Mouse (Mus musculus) hindbrain, embryonic 11.5 days (tissue): ENCODE measurements at regions not wholly inside any gene's neighbourhood (a gene's known extent, or its start where the extent isn't known, plus 50 kb on each side); places are given as distances from the start of the nearest gene placed in this dataset.

Experiments used
- ATAC-seq: fragments of 200-750 bp; cut with Nextera tagmentation; 2 replicates; pipeline ENCODE4 v1.8.0; 2017; ENCODE audit warnings: mild to moderate bottlenecking, moderate TSS enrichment, moderate library complexity; ENCODE audit not compliant: low FRiP score
- DNase-seq: peaks from one replicate; pipeline ENCODE4 v3.0.0-alpha.2; 2015; ENCODE audit warnings: low spot score
- H3K27ac ChIP-seq: fragments of 300-500 bp; sonication (generic); 2 replicates; pipeline ENCODE4 v1.5.1; 2014; ENCODE audit warnings: mild to moderate bottlenecking, low read depth, low read length
- H3K27me3 ChIP-seq: fragments of 300-500 bp; sonication (generic); 2 replicates; pipeline ENCODE4 v1.6.1; 2014; ENCODE audit warnings: mild to moderate bottlenecking, low read length, moderate library complexity, mixed read lengths; ENCODE audit not compliant: control insufficient read depth, insufficient read depth
- H3K36me3 ChIP-seq: fragments of 300-500 bp; sonication (generic); 2 replicates; pipeline ENCODE4 v1.6.1; 2014; ENCODE audit warnings: mild to moderate bottlenecking, low read length, moderate library complexity, mixed read lengths; ENCODE audit not compliant: control insufficient read depth, insufficient read depth
- H3K4me1 ChIP-seq: fragments of 300-500 bp; sonication (generic); replicated peaks from 2 replicates; pipeline ENCODE4 v1.6.1; 2014; ENCODE audit warnings: low read length, mixed read lengths; ENCODE audit not compliant: control insufficient read depth, insufficient read depth
- H3K4me2 ChIP-seq: fragments of 300-500 bp; sonication (generic); replicated peaks from 2 replicates; pipeline ENCODE4 v1.6.1; 2014; ENCODE audit warnings: mild to moderate bottlenecking, low read depth, low read length
- H3K4me3 ChIP-seq: fragments of 300-500 bp; sonication (generic); 2 replicates; pipeline ENCODE4 v1.5.1; 2014; ENCODE audit warnings: low read depth, low read length
- H3K9ac ChIP-seq: fragments of 300-500 bp; sonication (generic); 2 replicates; pipeline ENCODE4 v1.6.1; 2014; ENCODE audit warnings: low read depth, low read length
- H3K9me3 ChIP-seq: fragments of 300-500 bp; sonication (generic); 2 replicates; pipeline ENCODE4 v1.6.1; 2016; ENCODE audit warnings: low read length; ENCODE audit not compliant: control insufficient read depth
- WGBS: fragments of 180-500 bp; shearing (Covaris S2); extraction: QIAGEN DNeasy Blood & Tissue Kit; methylation state at CpG from one replicate; pipeline ENCODE4 v1.1.7; 2014; 5-methylcytosine and 5-hydroxymethylcytosine counted together

DNA sequence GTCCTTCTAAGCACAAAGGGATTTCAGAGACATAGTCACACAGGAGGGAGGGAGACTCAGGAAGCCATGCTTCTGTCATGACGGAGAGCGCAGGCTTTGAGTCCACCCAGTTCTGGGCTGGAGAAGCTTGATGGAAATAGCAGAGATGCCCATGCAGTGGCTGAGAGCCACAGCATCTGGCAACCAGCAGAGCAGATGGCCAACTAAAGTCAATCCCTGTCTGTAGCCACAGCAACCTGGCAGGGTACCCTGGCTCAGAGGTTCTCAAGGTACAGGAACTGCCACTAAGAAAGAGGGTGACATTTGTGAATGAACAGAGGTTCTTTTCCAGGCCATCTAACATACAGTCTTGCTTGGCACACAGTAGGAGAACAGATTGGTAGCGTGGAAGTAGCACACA is 61.7 kb upstream of the Syt13 start:
- no peak overlapping the region for H3K4me3 ChIP-seq

DNA sequence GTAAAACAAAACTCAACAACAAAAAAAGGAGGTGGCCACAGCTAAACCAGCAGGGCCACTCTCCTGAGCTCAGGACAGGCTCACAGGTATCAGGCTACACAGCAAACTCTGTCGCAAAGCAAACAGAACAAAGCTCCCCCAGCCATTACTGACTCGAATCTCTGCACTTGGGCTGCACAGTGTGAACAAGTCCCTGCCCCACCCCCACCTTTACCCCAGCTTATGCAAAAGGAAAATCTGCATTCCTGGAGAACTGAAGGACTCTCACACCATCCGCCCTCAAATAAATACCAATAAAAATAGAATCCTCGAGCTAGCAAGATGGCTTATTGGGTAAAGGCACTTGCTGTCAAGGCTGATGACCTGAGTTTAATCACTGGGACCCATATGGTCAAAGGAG is 60.6 kb upstream of the Syt13 start:
- WGBS, result 56% methylated on average over 4 of the region's 4 CpGs
- H3K27me3 ChIP-seq, result no peaks in the 10 kb centered on the region
- no peak overlapping the region for H3K9ac ChIP-seq
- DNase-seq (no peak), ATAC-seq (no peak)
- H3K4me3 ChIP-seq, result no peak overlapping the region
- no peak overlapping the region for H3K27ac ChIP-seq
- H3K4me2 ChIP-seq, result no peak overlapping the region
- H3K36me3 ChIP-seq, result no peaks in the 10 kb centered on the region
- no peaks in the 10 kb centered on the region; the same call in 1 of the 2 replicates for H3K4me1 ChIP-seq
- H3K9me3 ChIP-seq, result no peaks in the 10 kb centered on the region

More for the DNA sequence above, 61.7 kb upstream of the Syt13 start:
- Histone ChIP-seq H3K27ac (no peak overlapping the region), H3K36me3 (no peaks in the 10 kb centered on the region), H3K27me3 (no peaks in the 10 kb centered on the region), H3K9ac (no peak overlapping the region), H3K4me1 (no peaks in the 10 kb centered on the region; the same call in 1 of the 2 replicates), H3K9me3 (no peaks in the 10 kb centered on the region), H3K4me2 (no peak overlapping the region)
- no peak for ATAC-seq
- DNase-seq, result no peak
- WGBS, result 82% methylated on average over 3 of the region's 3 CpGs

DNA sequence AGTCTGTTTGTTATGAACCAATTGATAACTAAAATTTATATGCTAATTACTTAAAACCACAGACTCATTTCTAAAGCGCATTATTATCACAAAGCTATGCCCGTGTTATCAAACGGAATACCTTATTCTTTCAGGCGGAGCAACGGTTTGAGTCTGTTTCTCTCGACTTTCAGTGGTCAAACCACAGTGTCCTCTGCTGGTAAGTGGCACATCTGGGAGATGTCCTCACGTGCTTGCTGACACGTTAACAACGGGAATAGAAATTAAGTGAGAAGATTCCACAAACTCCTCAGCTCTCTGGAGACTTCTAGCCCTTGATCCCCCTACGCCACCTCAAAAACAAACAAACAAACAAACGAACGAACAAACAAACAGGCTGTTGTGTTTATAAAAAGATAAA is 58.9 kb upstream of the Syt13 start:
- 78% methylated on average over 12 of the region's 12 CpGs for whole genome bisulfite sequencing
- H3K9me3 ChIP-seq, result no peaks in the 10 kb centered on the region

DNA sequence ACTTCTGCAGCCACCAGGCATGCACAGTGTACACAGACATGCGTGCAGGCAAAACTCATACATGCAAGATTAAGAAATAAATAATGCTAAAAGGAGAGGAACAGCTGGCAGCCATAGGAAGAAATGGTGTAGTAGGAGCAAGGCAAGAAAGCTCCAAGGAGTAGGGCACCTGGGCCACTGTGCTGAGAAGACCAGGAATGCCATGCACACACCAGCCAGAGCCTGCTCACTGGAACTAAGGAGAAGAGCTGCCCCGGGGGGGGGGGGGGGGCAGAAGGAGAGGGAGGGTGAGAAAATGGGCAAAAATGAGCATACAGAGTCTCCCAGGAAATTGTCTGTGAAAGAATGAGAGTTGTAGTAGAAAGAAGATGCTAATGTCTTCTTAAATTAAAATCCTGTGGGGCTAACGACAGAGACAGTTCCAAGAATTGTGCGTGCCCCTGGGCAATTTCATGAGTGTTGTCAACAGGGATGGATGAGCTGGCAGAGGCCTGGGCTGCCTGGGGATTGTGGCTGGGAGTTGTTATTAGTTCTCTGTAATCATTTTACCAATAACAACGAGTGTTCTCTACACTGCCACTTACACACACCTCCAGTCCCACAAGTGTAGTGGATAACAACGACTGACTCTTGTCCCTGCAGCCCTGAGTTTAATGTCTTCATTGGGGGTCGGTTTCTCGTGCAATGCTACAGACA is 54.2 kb upstream of the Syt13 start:
- Histone ChIP-seq H3K27me3 (no peaks in the 10 kb centered on the region), H3K36me3 (no peaks in the 10 kb centered on the region), H3K4me2 (no peak overlapping the region), H3K4me1 (no peaks in the 10 kb centered on the region), H3K9ac (no peak overlapping the region), H3K9me3 (no peaks in the 10 kb centered on the region), H3K4me3 (no peak overlapping the region), H3K27ac (no peak overlapping the region)
- WGBS, result 78% methylated on average over 7 of the region's 8 CpGs
- ATAC-seq, result no peak
- no peak for DNase-seq

More for the DNA sequence above, 58.9 kb upstream of the Syt13 start:
- ATAC-seq (no peak), DNase-seq (no peak)
- H3K4me3 ChIP-seq, result no peak overlapping the region
- no peak overlapping the region for H3K4me2 ChIP-seq
- H3K27me3 ChIP-seq, result no peaks in the 10 kb centered on the region
- no peak overlapping the region for H3K9ac ChIP-seq
- H3K4me1 ChIP-seq, result no peaks in the 10 kb centered on the region
- H3K36me3 ChIP-seq, result no peaks in the 10 kb centered on the region
- no peak overlapping the region for H3K27ac ChIP-seq
